Mouse (Mus musculus): ENCODE data around the gene Ccnb2. TPM values are rescaled to one million over a fixed set of nuclear protein-coding genes. Genes with fewer than 3 reads are reported as not detected.

Ccnb2 gene
- total and polyA plus RNA-seq, 3 experiments: 83.9 to 130 (median 102) TPM

DNA sequence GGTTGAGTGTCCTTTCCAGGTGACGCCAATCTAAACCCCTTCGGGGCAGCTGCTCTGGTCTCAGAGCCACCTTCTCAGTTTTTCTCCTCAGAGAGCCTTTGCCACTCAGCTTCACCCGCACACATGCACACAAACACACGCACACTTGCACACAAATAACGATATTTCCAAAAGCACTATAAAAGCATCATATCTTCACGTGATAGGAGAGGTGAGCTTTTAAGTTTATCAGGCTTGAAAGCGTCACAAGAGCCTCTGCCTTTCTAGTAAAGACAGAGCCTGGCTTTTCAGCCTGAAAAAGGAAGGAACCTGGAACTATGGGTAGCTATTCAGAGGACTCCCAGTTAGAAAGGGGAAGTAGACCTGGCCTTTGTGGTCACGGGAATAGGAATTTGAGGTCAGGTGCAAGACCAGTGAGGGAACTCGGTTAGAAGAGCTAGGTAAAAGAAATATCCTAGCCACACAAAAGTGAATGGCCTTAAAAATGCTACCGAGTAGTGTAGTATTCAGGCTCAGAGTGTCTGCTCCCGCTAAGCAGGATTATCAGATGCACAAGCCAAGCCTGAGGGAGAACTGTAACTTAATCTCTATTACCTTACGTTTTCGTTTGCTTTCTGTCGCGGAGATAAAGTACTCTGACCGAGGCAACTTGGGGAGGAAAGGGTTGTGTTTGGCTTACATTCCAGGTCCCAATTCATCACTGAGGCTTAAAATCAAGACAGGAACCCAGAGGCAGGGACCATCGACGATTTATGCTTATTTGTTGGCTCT, 36.2 kb downstream of the Ccnb2 start:
- Histone ChIP-seq H3K27me3 (replicated peaks) (no peaks in the 10 kb centered on the region), H3K79me2 (replicated peaks; ENCODE audit: control insufficient read depth, extremely low read depth, insufficient read depth, poor library complexity, severe bottlenecking) (no peaks in the 10 kb centered on the region), H3K4me3 (replicated peaks in 1 of 3; ENCODE audit: low read depth in 2 of 3, low read length in 2 of 3, poor library complexity in 1 of 3) (no peak overlapping the region), H3K4me2 (ENCODE audit: insufficient read depth, low read depth, poor library complexity, severe bottlenecking) (no peak overlapping the region), H3K9ac (ENCODE audit: insufficient read depth, low read depth) (no peak overlapping the region), H3K9me3 (replicated peaks; ENCODE audit: low read length) (peaks cover 2% of the 10 kb centered on the region), H3K36me3 (replicated peaks in 1 of 2; ENCODE audit: control insufficient read depth in 1 of 2, insufficient read depth in 1 of 2, low read length in 1 of 2) (peaks cover 88 to 96% of the 10 kb centered on the region in 2 experiments), H3K4me1 (ENCODE audit: control insufficient read depth in 1 of 2, insufficient read depth in 2 of 2) (0 out of 4 replicates have a peak, but pooled peaks cover 0 to 2% of the 10 kb centered on the region in 2 experiments), H3K27ac (ENCODE audit: insufficient read depth, low read depth) (no peak overlapping the region)
- dilution Hi-C loops (cut with MboI; ENCODE audit: extremely low pct_ligation_motif_present, extremely low pct_unique_long_range_greater_than_20kb, low sequenced_read_pairs): no loop called here
- DNase-seq (ENCODE audit: extremely low read depth): no peak
- no peak for TF ChIP-seq RCOR1 (conservative IDR thresholded peaks at IDR 0.05; ENCODE audit: low read depth, low read length)
- TF ChIP-seq MEF2A (IDR thresholded peaks at IDR 0.05; ENCODE audit: borderline replicate concordance, low read depth, low read length): no peak
- TF ChIP-seq ETS1 (conservative IDR thresholded peaks at IDR 0.05; ENCODE audit: low read depth, low read length): no peak
- TF ChIP-seq JUND (conservative IDR thresholded peaks at IDR 0.05; ENCODE audit: low read depth, low read length): no peak
- in situ Hi-C loops (cut with MboI; ENCODE audit: low pct_ligation_motif_present, low pct_unique_long_range_greater_than_20kb, low sequenced_read_pairs): no loop called here

DNA sequence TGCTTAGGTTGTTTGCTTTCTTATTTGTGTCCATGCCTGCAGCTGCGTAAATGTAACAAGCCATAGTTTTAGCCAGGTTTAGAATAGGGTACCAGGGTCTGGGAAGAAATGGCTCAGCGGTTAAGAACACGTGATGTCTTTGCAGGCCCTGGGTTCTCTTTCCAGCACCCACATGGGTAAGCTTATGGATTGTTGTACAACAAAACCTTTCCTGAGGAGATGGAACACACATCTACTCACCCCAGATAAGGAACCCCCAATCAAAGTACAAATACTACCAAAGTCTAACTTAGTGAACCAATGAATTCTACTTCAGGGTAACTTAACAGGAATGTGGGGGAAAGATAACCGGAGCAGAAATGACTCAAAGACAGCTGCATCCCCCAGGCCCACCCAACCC, 36.9 kb downstream of the Ccnb2 start:
- in situ Hi-C loops (cut with MboI; ENCODE audit: low pct_ligation_motif_present, low pct_unique_long_range_greater_than_20kb, low sequenced_read_pairs) (no loop called here), dilution Hi-C loops (cut with MboI; ENCODE audit: extremely low pct_ligation_motif_present, extremely low pct_unique_long_range_greater_than_20kb, low sequenced_read_pairs) (no loop called here)
- no peak overlapping the region for H3K9ac ChIP-seq (ENCODE audit: insufficient read depth, low read depth)

DNA sequence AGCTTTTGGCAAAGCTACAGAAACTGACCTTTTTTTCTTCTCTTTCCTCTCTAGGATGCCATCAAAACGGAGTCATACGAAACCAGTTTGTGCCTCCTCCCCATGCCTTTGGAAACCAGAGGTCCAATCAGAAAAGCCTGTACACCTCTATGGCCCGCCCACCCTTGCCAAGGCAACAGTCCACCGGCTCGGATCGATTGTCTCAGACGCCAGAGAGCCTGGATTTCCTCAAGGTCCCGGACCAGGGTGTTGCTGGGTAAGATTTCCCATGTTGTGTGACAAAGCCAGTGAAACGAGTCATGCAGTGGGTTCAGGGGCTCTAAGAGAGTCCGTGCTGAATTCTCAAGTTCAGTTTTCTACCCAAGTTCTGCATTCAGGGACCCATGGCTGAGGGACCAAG, 37.6 kb downstream of the Ccnb2 start:
- H3K27ac ChIP-seq (ENCODE audit: insufficient read depth, low read depth): no peak overlapping the region
- H3K4me2 ChIP-seq (ENCODE audit: insufficient read depth, low read depth, poor library complexity, severe bottlenecking): no peak overlapping the region
- no peak overlapping the region for H3K9ac ChIP-seq (ENCODE audit: insufficient read depth, low read depth)
- DNase-seq (ENCODE audit: extremely low read depth): no peak
- TF ChIP-seq HCFC1 (IDR thresholded peaks at IDR 0.05; ENCODE audit: low read depth, low read length) (no peak), CHD1 (IDR thresholded peaks at IDR 0.05; ENCODE audit: low read depth, low read length) (no peak), RCOR1 (conservative IDR thresholded peaks at IDR 0.05; ENCODE audit: low read depth, low read length) (no peak), SIN3A (IDR thresholded peaks at IDR 0.05; ENCODE audit: low read length) (no peak), ZMIZ1 (IDR thresholded peaks at IDR 0.05; ENCODE audit: low read depth, low read length) (no peak), USF1 (IDR thresholded peaks at IDR 0.05; ENCODE audit: low read depth, low read length) (no peak), MAZ (IDR thresholded peaks at IDR 0.05; ENCODE audit: low read depth, low read length) (no peak), USF2 (conservative IDR thresholded peaks at IDR 0.05; ENCODE audit: low read depth, low read length) (no peak), ZC3H11A (IDR thresholded peaks at IDR 0.05; ENCODE audit: low read depth, low read length) (no peak), RAD21 (IDR thresholded peaks at IDR 0.05; ENCODE audit: low read depth, low read length) (no peak), MYC (IDR thresholded peaks at IDR 0.05; ENCODE audit: low read depth, low read length) (no peak), NRF1 (IDR thresholded peaks at IDR 0.05; ENCODE audit: low read depth, low read length) (no peak), NELFE (IDR thresholded peaks at IDR 0.05; ENCODE audit: low read depth, low read length) (no peak), ZNF384 (IDR thresholded peaks at IDR 0.05; ENCODE audit: low read depth, low read length) (no peak), E2F4 (IDR thresholded peaks at IDR 0.05; ENCODE audit: insufficient replicate concordance, low read depth, low read length) (no peak), TCF12 (IDR thresholded peaks at IDR 0.05; ENCODE audit: low read depth, low read length) (no peak)
- H3K9me3 ChIP-seq (replicated peaks; ENCODE audit: low read length): no peaks in the 10 kb centered on the region
- H3K36me3 ChIP-seq (replicated peaks in 1 of 2; ENCODE audit: control insufficient read depth in 1 of 2, insufficient read depth in 1 of 2, low read length in 1 of 2): peaks cover 84 to 93% of the 10 kb centered on the region in 2 experiments
- in situ Hi-C loops (cut with MboI; ENCODE audit: low pct_ligation_motif_present, low pct_unique_long_range_greater_than_20kb, low sequenced_read_pairs): no loop called here
- dilution Hi-C loops (cut with MboI; ENCODE audit: extremely low pct_ligation_motif_present, extremely low pct_unique_long_range_greater_than_20kb, low sequenced_read_pairs): no loop called here
- H3K27me3 ChIP-seq (replicated peaks): no peaks in the 10 kb centered on the region
- H3K4me3 ChIP-seq (replicated peaks in 1 of 3; ENCODE audit: low read depth in 2 of 3, low read length in 2 of 3, poor library complexity in 1 of 3): no peak overlapping the region
- H3K79me2 ChIP-seq (replicated peaks; ENCODE audit: control insufficient read depth, extremely low read depth, insufficient read depth, poor library complexity, severe bottlenecking): no peaks in the 10 kb centered on the region
- H3K4me1 ChIP-seq (ENCODE audit: control insufficient read depth in 1 of 2, insufficient read depth in 2 of 2): 0 out of 4 replicates have a peak, but pooled peaks cover 0 to under 1% of the 10 kb centered on the region in 2 experiments

More for the DNA sequence above, 36.9 kb downstream of the Ccnb2 start:
- H3K27me3 ChIP-seq (replicated peaks): no peaks in the 10 kb centered on the region
- H3K27ac ChIP-seq (ENCODE audit: insufficient read depth, low read depth): no peak overlapping the region
- H3K9me3 ChIP-seq (replicated peaks; ENCODE audit: low read length): no peaks in the 10 kb centered on the region
- H3K4me3 ChIP-seq (replicated peaks in 1 of 3; ENCODE audit: low read depth in 2 of 3, low read length in 2 of 3, poor library complexity in 1 of 3): no peak overlapping the region
- no peak overlapping the region for H3K4me2 ChIP-seq (ENCODE audit: insufficient read depth, low read depth, poor library complexity, severe bottlenecking)
- H3K4me1 ChIP-seq (ENCODE audit: control insufficient read depth in 1 of 2, insufficient read depth in 2 of 2): 0 out of 4 replicates have a peak, but pooled peaks cover 0 to 2% of the 10 kb centered on the region in 2 experiments
- peaks cover 86 to 95% of the 10 kb centered on the region in 2 experiments for H3K36me3 ChIP-seq (replicated peaks in 1 of 2; ENCODE audit: control insufficient read depth in 1 of 2, insufficient read depth in 1 of 2, low read length in 1 of 2)
- no peak for DNase-seq (ENCODE audit: extremely low read depth)
- no peaks in the 10 kb centered on the region for H3K79me2 ChIP-seq (replicated peaks; ENCODE audit: control insufficient read depth, extremely low read depth, insufficient read depth, poor library complexity, severe bottlenecking)
- no peak for TF ChIP-seq ZKSCAN1 (IDR thresholded peaks at IDR 0.05; ENCODE audit: borderline replicate concordance, low read depth, low read length)
